Mouse (Mus musculus): Measurements from ENCODE around the gene Adam1a.

DNA sequence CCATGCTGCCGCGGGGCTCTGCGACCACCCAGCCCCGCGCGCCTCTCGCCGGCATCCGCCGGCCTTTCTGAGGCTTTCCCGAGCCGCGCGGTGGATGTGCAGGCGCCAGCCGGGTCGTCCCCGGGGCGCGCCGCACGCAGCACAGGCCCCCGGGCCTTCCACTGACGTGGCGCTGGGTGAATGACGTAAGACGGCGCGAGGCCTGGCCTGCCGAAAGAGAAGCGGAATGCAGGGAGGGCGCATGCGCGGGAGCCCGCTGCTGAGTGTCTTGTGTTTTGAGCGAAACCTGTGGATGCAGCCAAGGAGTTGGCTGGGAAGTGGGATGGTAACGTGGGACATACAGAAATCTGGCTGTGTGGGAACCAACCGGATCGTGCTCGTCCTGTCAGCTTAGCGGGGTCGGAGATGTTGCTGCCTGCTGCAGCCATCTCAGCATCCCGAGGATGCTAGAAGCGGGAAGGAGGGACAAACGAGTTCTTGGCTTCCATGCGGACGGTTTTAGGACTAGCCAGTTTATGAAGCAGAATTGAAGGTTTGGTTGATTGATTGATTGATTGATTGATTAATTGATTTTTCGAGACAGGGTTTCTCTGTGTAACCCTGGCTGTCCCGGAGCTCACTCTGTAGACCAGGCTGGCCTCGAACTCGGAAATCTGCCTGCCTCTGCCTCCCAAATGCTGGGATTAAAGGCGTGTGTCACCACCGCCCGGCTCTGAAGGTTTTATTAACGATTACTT, 679 bp upstream of the Adam1a start, which contains the start of gene Mapkapk5:
- TF ChIP-seq EP300 (IDR thresholded peaks at IDR 0.05; ENCODE audit: insufficient read depth, low read depth, low read length): 0 out of 2 replicates have a peak, but pooled peaks have one; percentile 26
- TF ChIP-seq CTCF (IDR thresholded peaks at IDR 0.05; ENCODE audit: low read depth, low read length): no peak
- TF ChIP-seq POLR2A (IDR thresholded peaks at IDR 0.05; ENCODE audit: insufficient read depth, low read length): peak; percentile 86

Measured in ES-Bruce4 (cell line).